Mouse (Mus musculus) kidney, embryonic 14.5 days (tissue): ENCODE measurements around the gene Pcna. TPM values are rescaled to one million over a fixed set of nuclear protein-coding genes. Genes with fewer than 3 reads are reported as not detected.

Source experiments
- ATAC-seq: fragments of 200-750 bp; cut with Nextera tagmentation; 2 replicates; pipeline ENCODE4 v1.8.0; 2017; ENCODE audit warnings: moderate number of reproducible peaks, mild to moderate bottlenecking, moderate TSS enrichment, moderate library complexity; ENCODE audit not compliant: low FRiP score, low TSS enrichment
- H3K27ac ChIP-seq: fragments of 300-500 bp; sonication (generic); 2 replicates; pipeline ENCODE4 v1.5.1; 2014; ENCODE audit warnings: low read depth, mild to moderate bottlenecking, low read length, moderate library complexity, mixed read lengths
- H3K27me3 ChIP-seq: fragments of 300-500 bp; sonication (generic); 2 replicates; pipeline ENCODE4 v1.6.1; 2014; ENCODE audit warnings: mild to moderate bottlenecking, low read length; ENCODE audit not compliant: control insufficient read depth, insufficient read depth
- H3K36me3 ChIP-seq: fragments of 300-500 bp; sonication (generic); 2 replicates; pipeline ENCODE4 v1.6.1; 2014; ENCODE audit warnings: low read length, mixed read lengths; ENCODE audit not compliant: control insufficient read depth, insufficient read depth
- H3K4me1 ChIP-seq: fragments of 300-500 bp; sonication (generic); 2 replicates; pipeline ENCODE4 v1.6.1; 2014; ENCODE audit warnings: low read length, mixed read lengths; ENCODE audit not compliant: control insufficient read depth, insufficient read depth
- H3K4me2 ChIP-seq: fragments of 300-500 bp; sonication (generic); replicated peaks from 2 replicates; pipeline ENCODE4 v1.6.1; 2014; ENCODE audit warnings: low read depth, mild to moderate bottlenecking, low read length
- H3K4me3 ChIP-seq: fragments of 300-500 bp; sonication (generic); 2 replicates; pipeline ENCODE4 v1.5.1; 2014; ENCODE audit warnings: mild to moderate bottlenecking, low read length
- H3K9ac ChIP-seq: fragments of 300-500 bp; sonication (generic); 2 replicates; pipeline ENCODE4 v1.6.1; 2014; ENCODE audit warnings: low read depth, mild to moderate bottlenecking, low read length, moderate library complexity
- H3K9me3 ChIP-seq: fragments of 300-500 bp; sonication (generic); 2 replicates; pipeline ENCODE4 v1.6.1; 2016; ENCODE audit warnings: low read length; ENCODE audit not compliant: control insufficient read depth
- WGBS: fragments of 180-500 bp; shearing (Covaris S2); extraction: QIAGEN DNeasy Blood & Tissue Kit; methylation state at CpG from one replicate; pipeline ENCODE4 v1.1.7; 2014; 5-methylcytosine and 5-hydroxymethylcytosine counted together
- polyA plus RNA-seq: library from polyadenylated mRNA; unstranded; fragments of >200 nt; fragmentation: Nextera tagmentation; extraction: Ambion mirVana; gene quantifications from 2 replicates; pipeline ENCODE4 v1.2.1, GENCODE M21; 2014

Pcna gene
- polyA plus RNA-seq, 1 experiment from 2014 or later = 339 TPM

DNA sequence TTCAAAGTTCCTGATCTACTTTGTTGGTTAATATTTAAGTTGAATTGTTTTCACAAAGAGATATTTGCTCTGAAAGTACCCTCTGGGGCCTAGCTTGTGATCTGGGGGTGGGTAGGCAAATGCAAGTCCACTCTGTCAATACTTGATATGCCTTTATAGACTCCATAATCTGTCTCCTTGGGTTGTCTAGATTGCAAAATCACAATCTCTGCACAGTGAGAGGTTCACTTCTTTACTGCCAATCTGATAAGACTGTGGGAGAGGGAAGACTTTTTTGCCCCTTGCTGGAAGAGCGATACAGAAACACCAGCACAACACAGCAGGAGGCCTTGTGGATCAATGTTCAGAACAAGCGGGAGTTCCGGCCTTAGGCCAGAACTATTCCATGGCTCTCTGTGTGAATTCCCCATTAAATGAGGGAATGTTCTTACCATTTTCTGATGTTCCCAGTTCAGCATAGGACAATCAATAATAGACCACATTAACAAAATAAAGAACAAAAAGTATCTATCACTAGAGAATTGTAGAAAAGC, 20.6 kb downstream of the Pcna start:
- Histone ChIP-seq H3K27me3 (no peaks in the 10 kb centered on the region), H3K9ac (no peak overlapping the region), H3K4me2 (no peak overlapping the region), H3K27ac (no peak overlapping the region), H3K4me3 (no peak overlapping the region), H3K36me3 (no peaks in the 10 kb centered on the region), H3K9me3 (no peaks in the 10 kb centered on the region), H3K4me1 (peaks cover 7% of the 10 kb centered on the region; the same call in 1 of the 2 replicates)
- 89% methylated on average over 3 of the region's 3 CpGs for WGBS
- ATAC-seq = no peak

DNA sequence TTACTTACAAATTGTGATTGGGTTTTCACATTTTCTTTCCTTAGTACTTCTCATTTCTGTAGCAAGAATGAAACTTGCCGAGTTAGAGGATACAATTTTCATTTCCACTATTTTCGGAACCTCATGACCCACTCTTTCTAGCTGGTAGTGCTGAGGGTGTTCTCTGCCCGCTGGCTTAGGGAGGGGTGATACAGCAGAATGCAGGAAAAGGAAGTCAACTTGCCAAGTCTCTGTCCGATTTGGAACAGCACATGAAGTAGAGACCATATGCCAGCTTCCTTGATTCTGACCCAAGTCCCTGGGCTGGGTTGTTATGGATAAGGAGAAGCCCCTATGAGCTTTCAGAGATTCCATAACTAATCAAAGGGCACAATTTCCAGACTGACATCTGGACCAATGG, 28.8 kb downstream of the Pcna start:
- Histone ChIP-seq H3K27ac (no peak overlapping the region), H3K9ac (no peak overlapping the region), H3K36me3 (no peaks in the 10 kb centered on the region), H3K4me1 (no peaks in the 10 kb centered on the region), H3K27me3 (no peaks in the 10 kb centered on the region), H3K9me3 (no peaks in the 10 kb centered on the region), H3K4me3 (no peak overlapping the region), H3K4me2 (no peak overlapping the region)
- no peak for ATAC-seq
- 88% methylated on average over 4 of the region's 4 CpGs for WGBS

DNA sequence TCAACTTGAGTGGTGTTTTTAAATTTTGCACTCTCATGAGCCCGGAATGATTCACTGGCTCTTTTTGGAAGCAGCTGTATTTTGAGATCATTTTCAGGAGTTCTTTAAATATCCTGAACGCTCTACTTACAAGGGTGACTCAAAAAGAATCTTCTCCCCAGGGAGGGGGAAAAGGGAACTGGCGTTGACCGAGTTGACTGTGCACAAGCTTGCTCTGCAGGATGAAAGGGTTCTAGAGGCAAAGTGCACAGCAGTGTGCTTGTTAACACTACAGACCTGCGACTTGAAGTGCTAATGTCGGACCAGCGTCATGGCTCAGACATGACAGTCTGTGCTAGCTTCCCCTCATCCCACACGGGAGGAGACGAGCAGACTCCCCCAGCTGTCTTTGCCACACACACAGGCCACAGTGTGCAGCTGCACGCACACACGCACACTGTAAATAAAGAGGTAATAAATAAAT, 31.5 kb downstream of the Pcna start:
- Histone ChIP-seq H3K4me2 (no peak overlapping the region), H3K9ac (no peak overlapping the region), H3K27ac (no peak overlapping the region), H3K9me3 (no peaks in the 10 kb centered on the region), H3K4me1 (no peaks in the 10 kb centered on the region), H3K4me3 (no peak overlapping the region), H3K36me3 (no peaks in the 10 kb centered on the region), H3K27me3 (no peaks in the 10 kb centered on the region)
- no peak for ATAC-seq
- 50% methylated on average over 11 of the region's 11 CpGs for WGBS

DNA sequence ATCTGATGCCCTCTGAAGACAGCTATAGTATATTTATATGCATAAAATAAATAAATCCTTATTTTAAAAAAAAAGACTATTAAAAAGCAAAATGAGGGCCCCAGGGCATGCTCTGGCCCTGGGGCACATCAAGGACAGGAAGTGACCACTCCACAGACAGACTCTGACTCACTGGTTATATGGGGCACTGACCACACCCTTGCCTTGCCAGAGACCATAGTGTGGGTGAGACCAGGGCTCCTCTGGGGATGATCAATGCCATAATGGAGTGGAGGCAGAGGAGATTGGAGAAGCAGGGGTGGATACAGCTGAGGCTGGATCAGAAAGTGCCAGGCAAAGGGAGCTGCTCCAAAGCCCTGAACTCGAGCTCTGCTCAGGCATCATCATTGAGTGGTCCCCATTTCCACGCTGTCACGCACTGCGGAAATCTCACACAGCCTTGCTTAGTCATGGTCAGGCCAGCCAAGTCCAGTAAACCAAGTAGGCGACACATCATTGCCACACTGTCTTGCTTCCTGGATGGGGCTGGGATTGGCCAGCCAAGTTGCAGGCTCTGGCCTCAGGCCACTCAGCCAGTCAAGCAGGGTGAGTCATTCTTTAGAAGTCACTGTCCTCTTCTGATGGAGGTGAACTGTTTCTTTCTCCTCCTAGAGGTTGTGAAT, 41.0 kb downstream of the Pcna start:
- no peak overlapping the region for H3K4me2 ChIP-seq
- H3K9me3 ChIP-seq = no peaks in the 10 kb centered on the region
- no peak overlapping the region for H3K27ac ChIP-seq
- 92% methylated on average over 5 of the region's 5 CpGs for WGBS
- no peaks in the 10 kb centered on the region for H3K27me3 ChIP-seq
- no peaks in the 10 kb centered on the region for H3K4me1 ChIP-seq
- H3K9ac ChIP-seq = no peak overlapping the region
- no peaks in the 10 kb centered on the region for H3K36me3 ChIP-seq
- H3K4me3 ChIP-seq = no peak overlapping the region
- ATAC-seq = no peak

DNA sequence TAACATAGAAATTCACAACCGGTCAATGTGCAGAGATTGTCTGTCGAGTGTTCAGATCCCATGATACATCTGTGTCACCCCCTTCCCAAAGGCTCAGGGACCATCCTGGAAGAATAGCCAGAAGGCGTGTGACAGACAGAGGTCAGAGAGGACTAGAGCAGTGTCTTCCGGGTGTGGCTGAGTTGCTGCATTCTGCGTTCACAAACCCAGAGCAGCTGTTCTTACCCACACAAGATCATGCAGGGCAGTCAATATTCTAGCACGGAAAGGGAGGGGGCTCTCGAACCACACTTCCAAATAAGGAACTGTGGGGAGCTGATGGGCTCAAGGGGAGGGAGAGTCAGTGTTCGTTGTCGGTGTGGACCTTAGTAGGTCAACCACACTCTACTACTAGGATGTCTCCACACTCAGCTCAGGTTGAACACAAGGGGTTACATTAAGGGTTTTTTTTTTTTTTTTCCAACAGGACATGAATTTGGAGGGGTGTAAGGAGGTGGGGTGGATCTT, 42.3 kb downstream of the Pcna start:
- WGBS = 90% methylated on average over 9 of the region's 9 CpGs
- H3K4me3 ChIP-seq = no peak overlapping the region
- ATAC-seq = no peak

DNA sequence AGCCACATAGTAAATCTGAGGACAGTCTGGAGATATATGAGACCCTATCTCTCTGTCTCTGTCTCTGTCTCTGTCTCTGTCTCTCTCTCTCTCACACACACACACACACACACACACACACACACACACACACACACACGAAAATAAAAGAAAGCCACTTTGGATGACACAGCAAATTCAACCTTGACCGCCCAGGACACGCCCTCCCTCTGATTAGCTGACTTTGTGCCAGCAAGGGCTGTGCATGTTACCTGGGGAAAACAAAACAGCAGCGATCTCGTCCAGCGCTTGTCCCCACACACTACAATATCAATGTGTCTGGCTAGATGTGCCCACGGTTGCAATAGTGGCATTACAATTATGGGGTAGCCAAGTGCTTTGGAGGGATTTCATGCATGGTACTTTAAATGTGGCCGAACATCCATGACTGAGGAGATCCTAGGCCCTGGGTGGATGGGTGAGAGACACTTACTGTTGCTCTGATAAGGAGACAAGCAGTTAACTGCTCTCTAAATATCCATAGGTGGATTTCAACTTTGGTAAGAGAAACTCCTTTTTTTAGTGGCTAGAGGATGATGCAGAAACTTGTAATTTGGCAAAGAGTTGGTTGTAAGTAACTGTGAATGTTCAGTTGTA, 44.8 kb downstream of the Pcna start:
- Histone ChIP-seq H3K27me3 (no peaks in the 10 kb centered on the region), H3K9me3 (no peaks in the 10 kb centered on the region), H3K4me2 (no peak overlapping the region), H3K27ac (no peak overlapping the region), H3K9ac (no peak overlapping the region), H3K4me1 (no peaks in the 10 kb centered on the region), H3K36me3 (no peaks in the 10 kb centered on the region), H3K4me3 (no peak overlapping the region)
- 81% methylated on average over 8 of the region's 8 CpGs for WGBS
- ATAC-seq = no peak

More for the DNA sequence above, 42.3 kb downstream of the Pcna start:
- Histone ChIP-seq H3K36me3 (no peaks in the 10 kb centered on the region), H3K9me3 (no peaks in the 10 kb centered on the region), H3K4me1 (no peaks in the 10 kb centered on the region), H3K4me2 (no peak overlapping the region), H3K27me3 (no peaks in the 10 kb centered on the region), H3K9ac (no peak overlapping the region), H3K27ac (no peak overlapping the region)

DNA sequence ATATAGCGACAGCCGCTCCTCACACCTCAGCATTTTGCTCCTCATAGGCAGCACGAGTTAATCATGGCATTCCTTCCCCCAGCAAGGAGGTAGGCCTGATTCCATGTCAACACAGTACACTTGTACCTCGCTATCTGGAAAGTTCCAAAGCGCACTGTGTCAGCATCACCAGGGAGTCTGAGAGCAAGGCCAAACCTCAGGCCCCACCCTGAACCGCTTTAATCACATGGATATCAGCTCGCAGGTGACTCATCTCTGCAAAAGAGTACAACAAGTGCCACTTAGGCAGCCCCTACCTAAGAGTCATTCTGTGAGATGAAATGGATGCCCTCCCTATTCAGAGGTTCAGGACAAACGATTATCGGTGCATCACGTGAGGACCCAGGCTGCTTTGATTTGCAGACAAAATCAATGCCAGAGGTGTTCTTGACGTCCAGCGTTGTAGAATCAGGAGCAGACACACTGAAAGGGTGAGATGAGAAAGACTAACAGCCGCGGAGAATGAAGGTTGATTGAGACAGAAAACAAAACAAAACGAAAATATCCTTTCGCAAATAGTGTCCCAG, 46.7 kb downstream of the Pcna start:
- H3K27ac ChIP-seq = no peak overlapping the region
- no peaks in the 10 kb centered on the region for H3K36me3 ChIP-seq
- H3K4me2 ChIP-seq = no peak overlapping the region
- no peaks in the 10 kb centered on the region for H3K4me1 ChIP-seq
- H3K9me3 ChIP-seq = no peaks in the 10 kb centered on the region
- no peaks in the 10 kb centered on the region for H3K27me3 ChIP-seq
- no peak overlapping the region for H3K9ac ChIP-seq
- H3K4me3 ChIP-seq = no peak overlapping the region
- no peak for ATAC-seq
- 92% methylated on average over 16 of the region's 16 CpGs for WGBS

DNA sequence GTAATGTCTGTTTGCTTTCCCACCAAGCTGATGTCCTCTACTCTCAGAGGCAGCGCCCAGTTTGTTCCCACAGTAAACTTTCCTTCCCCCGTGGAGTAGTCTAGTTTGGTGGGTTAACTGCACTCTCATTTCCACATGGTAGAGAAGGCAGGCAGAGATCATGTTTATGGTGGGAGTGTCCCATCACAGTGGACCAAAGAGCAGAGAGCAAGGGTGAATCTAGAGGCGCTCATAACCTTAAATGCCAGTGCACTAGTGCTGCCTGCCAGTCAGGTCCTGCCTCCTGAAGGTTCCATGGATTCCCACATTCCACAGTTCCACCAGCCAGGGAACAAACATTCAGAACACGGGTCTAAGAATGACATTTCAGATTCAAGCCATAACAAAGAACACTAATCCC, 47.6 kb downstream of the Pcna start:
- Histone ChIP-seq H3K4me2 (no peak overlapping the region), H3K27me3 (no peaks in the 10 kb centered on the region), H3K4me3 (no peak overlapping the region), H3K9ac (no peak overlapping the region), H3K36me3 (no peaks in the 10 kb centered on the region), H3K4me1 (no peaks in the 10 kb centered on the region), H3K9me3 (no peaks in the 10 kb centered on the region), H3K27ac (no peak overlapping the region)
- no peak for ATAC-seq
- WGBS = 65% methylated on average over 4 of the region's 4 CpGs

DNA sequence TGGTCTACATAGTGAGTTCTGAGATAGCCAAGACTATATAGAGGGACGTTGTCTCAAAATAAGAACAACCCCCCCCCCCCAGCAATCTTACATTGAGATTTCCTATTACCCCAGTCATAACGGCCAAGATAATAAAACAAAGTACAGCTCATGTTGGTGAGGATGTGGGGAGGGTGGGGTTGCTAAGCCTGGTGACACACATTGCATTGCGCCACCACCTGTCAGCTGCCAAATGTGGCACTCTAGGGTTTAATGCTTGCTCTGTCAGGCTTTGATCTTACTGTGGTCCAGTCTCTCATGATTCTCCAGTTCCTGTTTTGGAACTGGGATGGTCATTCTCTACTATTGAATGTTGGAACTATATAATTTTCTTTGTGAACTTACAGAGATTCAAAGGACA, 49.3 kb downstream of the Pcna start:
- Histone ChIP-seq H3K27ac (no peak overlapping the region), H3K36me3 (no peaks in the 10 kb centered on the region), H3K27me3 (no peaks in the 10 kb centered on the region), H3K4me1 (no peaks in the 10 kb centered on the region), H3K9ac (no peak overlapping the region), H3K9me3 (no peaks in the 10 kb centered on the region), H3K4me3 (no peak overlapping the region), H3K4me2 (no peak overlapping the region)
- 80% methylated on average over 3 of the region's 3 CpGs for WGBS
- ATAC-seq = no peak
